Mouse (Mus musculus) liver, embryonic 12.5 days (tissue): ENCODE data around the gene H2-DMb1. TPM values are rescaled to one million over a fixed set of nuclear protein-coding genes. Genes with fewer than 3 reads are reported as not detected.
A peak's percentile ranks its signal among the peaks of the same experiment; 100 is the strongest.

Experiments
- ATAC-seq: fragments of 200-750 bp; cut with Nextera tagmentation; 2 replicates; pipeline ENCODE4 v1.8.0; 2017; ENCODE audit warnings: moderate number of reproducible peaks, mild to moderate bottlenecking, moderate library complexity
- H3K27ac ChIP-seq: fragments of 300-500 bp; sonication (generic); 2 replicates; pipeline ENCODE4 v1.5.1; 2016; ENCODE audit warnings: mild to moderate bottlenecking
- H3K27me3 ChIP-seq: fragments of 300-500 bp; sonication (generic); replicated peaks from 2 replicates; pipeline ENCODE4 v1.6.1; 2016; ENCODE audit warnings: mild to moderate bottlenecking, moderate library complexity
- H3K36me3 ChIP-seq: fragments of 300-500 bp; sonication (generic); 2 replicates; pipeline ENCODE4 v1.6.1; 2016; ENCODE audit warnings: mild to moderate bottlenecking, moderate library complexity
- H3K4me1 ChIP-seq: fragments of 300-500 bp; sonication (generic); 2 replicates; pipeline ENCODE4 v1.6.1; 2016
- H3K4me2 ChIP-seq: fragments of 300-500 bp; sonication (generic); 2 replicates; pipeline ENCODE4 v1.6.1; 2016; ENCODE audit warnings: mild to moderate bottlenecking, moderate library complexity
- H3K4me3 ChIP-seq: fragments of 300-500 bp; sonication (generic); 2 replicates; pipeline ENCODE4 v1.5.1; 2016; ENCODE audit warnings: mild to moderate bottlenecking, moderate library complexity
- H3K9ac ChIP-seq: fragments of 300-500 bp; sonication (generic); 2 replicates; pipeline ENCODE4 v1.6.1; 2016; ENCODE audit warnings: mild to moderate bottlenecking, moderate library complexity
- H3K9me3 ChIP-seq: fragments of 300-500 bp; sonication (generic); replicated peaks from 2 replicates; pipeline ENCODE4 v1.6.1; 2016; ENCODE audit warnings: mild to moderate bottlenecking, moderate library complexity
- WGBS: fragments of 180-500 bp; shearing (Covaris S2); methylation state at CpG from one replicate; pipeline ENCODE4 v1.1.7; 2016; ENCODE audit not compliant: insufficient replicate concordance; 5-methylcytosine and 5-hydroxymethylcytosine counted together
- polyA plus RNA-seq: library from polyadenylated mRNA; unstranded; fragments of >200 nt; fragmentation: Nextera tagmentation; extraction: Ambion mirVana; gene quantifications from 2 replicates; pipeline ENCODE4 v1.2.1, GENCODE M21; 2016

H2-DMb1 gene
- polyA plus RNA-seq, 1 experiment from 2014 or later = 0.21 TPM

DNA sequence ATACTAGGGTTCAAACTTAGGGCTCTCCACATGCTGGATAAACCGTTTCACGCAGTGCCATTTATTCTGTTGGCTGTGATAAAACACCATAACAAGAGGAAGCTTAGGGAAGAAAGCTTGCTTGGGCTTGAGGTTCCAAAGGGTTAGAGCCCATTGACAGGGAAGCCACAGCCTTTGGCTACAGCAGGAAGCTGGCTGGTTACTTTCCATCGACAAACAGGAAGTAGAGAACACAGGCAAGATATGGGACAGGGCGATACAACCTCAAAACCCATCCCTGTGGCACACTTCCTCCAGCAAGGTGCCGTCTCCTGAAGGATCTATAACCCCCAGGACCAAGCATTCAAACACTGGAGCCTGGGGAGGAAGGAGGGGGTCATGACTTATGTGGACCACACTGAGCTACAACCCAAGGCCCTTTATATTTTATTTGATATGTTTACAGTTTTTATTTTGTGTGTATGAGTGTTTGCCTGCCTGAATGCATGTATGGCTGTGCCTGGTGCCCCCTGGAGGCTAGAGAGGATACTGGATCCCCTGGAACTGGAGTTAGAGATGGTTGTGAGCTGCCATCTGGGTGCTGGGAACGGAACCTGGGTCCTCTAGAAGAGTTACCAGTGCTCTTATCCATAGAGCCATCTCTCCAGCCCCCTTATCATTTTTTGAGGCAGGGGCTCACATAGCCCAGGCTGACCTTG, 12.3 kb downstream of the H2-DMb1 start:
- WGBS = 42% methylated on average over 6 of the region's 6 CpGs
- Histone ChIP-seq H3K27me3 (peaks cover 15% of the 10 kb centered on the region), H3K27ac (no peak overlapping the region), H3K36me3 (no peaks in the 10 kb centered on the region), H3K9ac (no peak overlapping the region), H3K4me1 (no peaks in the 10 kb centered on the region), H3K4me3 (no peak overlapping the region), H3K9me3 (0 out of 2 replicates have a peak, but pooled peaks cover 4% of the 10 kb centered on the region), H3K4me2 (no peak overlapping the region)
- ATAC-seq = no peak

DNA sequence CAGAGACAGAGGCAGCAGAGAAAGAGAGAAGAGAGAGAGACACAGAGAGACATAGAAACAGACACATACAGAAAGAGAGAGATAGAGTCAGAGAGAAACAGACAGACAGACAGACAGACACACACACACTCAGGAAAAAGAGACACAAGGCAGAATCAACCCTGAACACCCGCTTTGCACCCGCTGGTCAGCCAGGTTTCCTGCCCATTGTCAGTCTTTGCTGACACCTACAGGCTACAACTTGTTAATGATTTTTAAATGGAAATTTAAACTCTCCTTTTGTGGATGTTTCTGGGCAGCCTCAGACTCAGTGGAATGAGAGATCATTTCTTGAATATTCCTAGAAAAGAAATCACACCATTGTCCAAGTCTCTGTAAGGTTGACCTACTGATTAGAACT, 16.4 kb downstream of the H2-DMb1 start:
- H3K27me3 ChIP-seq = peaks cover 5% of the 10 kb centered on the region; the same call in 1 of the 2 replicates
- H3K9ac ChIP-seq = no peak overlapping the region
- no peak overlapping the region for H3K4me2 ChIP-seq
- peaks cover 6% of the 10 kb centered on the region for H3K9me3 ChIP-seq
- H3K27ac ChIP-seq = no peak overlapping the region
- no peak for ATAC-seq
- no peak overlapping the region for H3K4me3 ChIP-seq
- H3K4me1 ChIP-seq = no peaks in the 10 kb centered on the region
- WGBS = 0% methylated on average over 2 of the region's 2 CpGs
- H3K36me3 ChIP-seq = no peaks in the 10 kb centered on the region

DNA sequence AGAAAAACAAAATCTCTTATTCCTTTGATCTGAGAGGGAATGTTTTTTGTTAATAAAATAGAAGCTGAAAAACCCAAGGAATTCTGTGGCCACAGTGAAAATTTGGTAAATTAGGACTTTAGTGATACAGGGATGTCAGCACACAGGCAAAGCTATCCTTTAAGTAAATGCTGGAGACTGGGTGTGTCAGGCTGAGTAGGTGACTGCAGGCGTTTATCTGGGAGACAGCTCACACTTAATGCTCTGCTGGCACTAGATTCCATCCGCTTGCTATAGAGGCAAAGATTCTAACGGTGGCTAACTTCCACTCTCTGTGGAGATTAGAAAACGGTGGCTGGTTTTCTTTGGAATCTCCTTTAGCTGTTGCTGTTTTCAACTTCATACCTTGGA, 17.6 kb downstream of the H2-DMb1 start:
- Histone ChIP-seq H3K4me3 (no peak overlapping the region), H3K27ac (no peak overlapping the region), H3K9ac (no peak overlapping the region), H3K36me3 (no peaks in the 10 kb centered on the region), H3K9me3 (peaks cover 6% of the 10 kb centered on the region), H3K27me3 (peaks cover 9% of the 10 kb centered on the region; the same call in 1 of the 2 replicates), H3K4me2 (no peak overlapping the region), H3K4me1 (no peaks in the 10 kb centered on the region)
- WGBS = 8% methylated on average over 4 of the region's 4 CpGs
- no peak for ATAC-seq

DNA sequence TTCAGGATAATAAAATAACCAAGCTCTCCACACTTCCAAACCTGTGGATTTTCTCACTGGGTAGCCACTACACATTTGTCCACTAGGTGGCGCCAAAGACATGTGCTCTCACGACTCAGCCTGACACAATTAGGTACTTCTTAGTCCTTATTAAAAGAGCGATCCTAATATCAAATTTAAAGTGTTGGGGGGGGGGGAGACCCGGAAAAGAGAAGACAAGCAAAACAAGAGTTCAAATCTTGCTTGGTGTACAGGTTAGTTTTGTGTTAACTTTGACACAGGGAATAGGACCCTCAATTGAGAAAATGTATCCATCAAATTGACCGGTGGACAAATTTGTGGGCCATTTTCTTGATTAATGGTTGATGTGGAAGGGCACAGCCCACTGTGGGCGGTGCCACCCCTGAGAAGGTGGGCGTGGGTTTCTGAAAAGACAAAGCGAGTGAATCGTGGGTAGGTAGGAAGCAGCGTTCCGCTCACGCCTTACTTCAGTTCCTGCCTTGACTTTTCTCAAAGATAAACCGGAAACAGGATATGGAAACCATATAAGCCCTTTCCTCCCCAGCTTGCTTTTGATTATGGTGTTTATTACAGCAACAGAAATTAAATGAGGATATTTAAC, 18.1 kb downstream of the H2-DMb1 start:
- no peak for ATAC-seq
- H3K27me3 ChIP-seq = peaks cover 9% of the 10 kb centered on the region; the same call in 1 of the 2 replicates
- 0 out of 2 replicates have a peak overlapping the region, but pooled peaks have one; percentile 7 for H3K4me3 ChIP-seq
- no peak overlapping the region for H3K27ac ChIP-seq
- H3K9me3 ChIP-seq = peaks cover 6% of the 10 kb centered on the region
- WGBS = 23% methylated on average over 13 of the region's 13 CpGs
- H3K4me1 ChIP-seq = no peaks in the 10 kb centered on the region
- peak overlapping the region; percentile 35 for H3K4me2 ChIP-seq
- no peak overlapping the region for H3K9ac ChIP-seq
- H3K36me3 ChIP-seq = no peaks in the 10 kb centered on the region

DNA sequence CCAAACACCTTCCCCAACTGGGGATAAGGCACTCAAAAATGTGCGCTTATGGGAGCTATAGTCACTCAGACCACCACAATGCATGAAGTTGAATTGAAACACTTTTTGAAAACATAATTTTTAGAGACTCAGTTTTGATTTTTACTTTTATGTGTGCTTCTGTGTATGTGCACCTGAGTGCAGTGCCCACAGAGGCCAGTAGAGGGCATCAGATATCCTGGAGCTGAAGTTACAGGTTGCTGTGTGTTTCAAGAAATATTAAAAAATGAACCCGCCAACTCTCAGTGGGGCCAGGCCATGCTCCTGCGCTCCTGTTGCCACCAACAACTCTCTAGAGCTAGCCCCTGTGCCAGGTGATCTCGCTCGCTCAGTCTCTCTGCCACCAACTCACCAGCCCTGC, 19.7 kb downstream of the H2-DMb1 start:
- H3K4me2 ChIP-seq = no peak overlapping the region
- H3K4me1 ChIP-seq = no peaks in the 10 kb centered on the region
- no peaks in the 10 kb centered on the region for H3K36me3 ChIP-seq
- peaks cover 9% of the 10 kb centered on the region; the same call in 1 of the 2 replicates for H3K27me3 ChIP-seq
- no peak for ATAC-seq
- H3K4me3 ChIP-seq = no peak overlapping the region
- 85% methylated on average over 5 of the region's 5 CpGs for WGBS
- H3K9ac ChIP-seq = no peak overlapping the region
- no peak overlapping the region for H3K27ac ChIP-seq
- H3K9me3 ChIP-seq = peaks cover 15% of the 10 kb centered on the region

DNA sequence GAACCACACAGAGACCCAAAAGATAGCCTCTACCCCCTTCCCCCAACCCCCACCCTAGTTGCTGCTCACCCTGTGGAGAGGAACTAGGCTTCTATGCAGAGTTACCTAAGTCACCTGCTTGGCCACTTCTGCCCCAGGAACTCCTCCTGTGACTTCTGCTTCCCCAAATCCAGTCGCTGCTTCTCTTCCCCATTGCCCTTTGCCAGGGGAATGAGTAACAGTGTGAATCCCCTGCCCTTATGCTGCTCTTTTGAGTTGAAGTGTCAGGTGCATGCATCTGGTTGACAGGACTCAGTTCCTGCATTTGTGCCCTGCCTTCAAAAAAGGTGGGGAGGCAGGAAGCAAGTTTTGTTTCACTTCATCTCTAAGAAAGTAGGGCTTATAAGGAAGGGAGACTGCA, 21.2 kb downstream of the H2-DMb1 start:
- Histone ChIP-seq H3K9me3 (peaks cover 19% of the 10 kb centered on the region), H3K27me3 (peaks cover 9% of the 10 kb centered on the region; the same call in 1 of the 2 replicates), H3K9ac (no peak overlapping the region), H3K36me3 (no peaks in the 10 kb centered on the region), H3K27ac (no peak overlapping the region), H3K4me3 (no peak overlapping the region), H3K4me2 (no peak overlapping the region), H3K4me1 (no peaks in the 10 kb centered on the region)
- no peak for ATAC-seq
- WGBS = 35% methylated on average over 1 of the region's 1 CpGs

DNA sequence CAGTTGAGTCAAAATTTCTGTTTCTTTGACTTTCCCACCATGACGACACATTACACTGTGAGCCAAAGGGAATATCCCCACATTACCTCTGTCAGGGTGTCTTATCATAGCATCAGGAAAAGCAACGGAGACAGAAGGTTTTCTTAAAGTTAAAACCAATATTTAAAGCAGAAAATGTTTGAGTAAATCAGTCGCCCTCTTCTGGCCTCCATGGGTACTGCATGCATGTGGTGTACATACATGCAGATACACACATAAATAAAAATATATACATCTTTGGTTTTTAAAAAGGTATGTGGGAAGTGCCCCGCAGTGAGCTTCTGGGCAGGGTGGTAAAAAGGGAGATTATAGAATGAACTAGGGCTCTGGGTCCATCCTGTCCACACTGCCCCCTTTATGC, 24.3 kb downstream of the H2-DMb1 start:
- H3K4me3 ChIP-seq = no peak overlapping the region
- ATAC-seq = no peak
- H3K4me2 ChIP-seq = no peak overlapping the region
- H3K9me3 ChIP-seq = peaks cover 18% of the 10 kb centered on the region
- no peak overlapping the region for H3K9ac ChIP-seq
- H3K36me3 ChIP-seq = no peaks in the 10 kb centered on the region
- 0 out of 2 replicates have a peak, but pooled peaks cover 9% of the 10 kb centered on the region for H3K27me3 ChIP-seq
- H3K27ac ChIP-seq = no peak overlapping the region
- H3K4me1 ChIP-seq = no peaks in the 10 kb centered on the region
- 60% methylated on average over 4 of the region's 4 CpGs for WGBS

DNA sequence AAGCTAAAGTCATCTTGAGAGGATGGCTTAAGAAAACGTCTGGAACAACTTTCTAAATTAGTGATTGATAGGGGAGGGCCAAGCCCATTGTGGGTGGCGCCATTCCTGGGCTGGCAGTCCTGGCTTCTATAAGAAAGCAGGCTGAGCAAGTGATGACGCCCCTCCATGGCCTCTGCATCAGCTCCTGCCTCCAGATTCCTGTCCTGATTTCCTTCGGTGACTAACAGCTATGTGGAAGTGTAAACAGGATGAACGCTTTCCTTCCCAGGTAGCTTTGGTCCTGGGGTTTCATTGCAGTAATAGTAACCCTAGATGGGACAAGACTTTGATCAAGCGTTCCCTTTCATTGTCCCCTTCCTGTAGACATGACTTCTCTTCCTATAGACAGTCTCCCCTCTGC, 26.1 kb downstream of the H2-DMb1 start:
- 50% methylated on average over 6 of the region's 6 CpGs for WGBS

DNA sequence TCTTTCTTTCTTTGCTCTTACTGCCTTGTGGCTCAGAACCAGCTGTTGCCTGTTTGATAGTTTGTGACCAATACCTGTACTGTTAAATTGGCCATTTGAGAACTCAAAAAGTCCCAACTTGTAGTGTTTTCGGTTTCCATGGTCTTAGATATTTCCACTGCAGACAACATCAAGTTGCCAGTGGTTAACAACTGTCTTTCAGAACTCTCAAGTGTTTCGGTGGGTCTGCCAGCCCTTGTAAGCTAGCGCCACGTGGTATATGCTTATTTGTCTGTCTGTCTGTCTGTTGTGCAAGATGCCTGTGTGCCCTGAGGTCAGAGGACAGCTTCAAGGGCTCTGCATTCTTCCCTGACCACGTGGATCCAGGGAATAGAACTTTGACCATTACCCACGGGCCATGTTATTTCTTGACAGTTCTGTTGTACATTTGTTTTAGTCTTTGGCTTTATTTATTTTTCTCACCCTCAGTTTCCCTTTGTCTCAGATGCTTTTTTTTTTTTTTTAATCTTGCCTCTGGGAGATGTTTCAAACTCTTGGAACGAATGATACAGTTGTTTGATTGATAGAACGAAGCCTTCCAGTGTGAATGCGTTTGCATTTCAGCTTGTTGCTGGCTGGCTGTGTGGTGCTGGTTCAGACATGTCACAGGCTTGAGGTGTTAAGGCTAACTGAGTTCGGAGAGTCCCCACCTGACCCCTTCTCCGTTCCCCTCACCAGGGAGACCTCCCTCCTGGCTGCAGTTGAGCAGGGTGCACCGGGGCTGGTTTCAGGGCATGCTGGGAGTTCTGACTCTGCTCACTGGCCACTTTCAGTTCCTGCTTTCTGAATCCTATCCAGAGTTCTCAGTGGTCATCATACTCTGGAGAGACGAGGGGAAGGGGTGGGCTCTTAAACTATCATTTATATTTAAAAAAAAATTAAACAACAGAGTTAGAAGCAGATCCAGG, 27.3 kb downstream of the H2-DMb1 start:
- WGBS = 54% methylated on average over 13 of the region's 13 CpGs

More for the DNA sequence above, 26.1 kb downstream of the H2-DMb1 start:
- Histone ChIP-seq H3K9ac (no peak overlapping the region), H3K36me3 (no peaks in the 10 kb centered on the region), H3K4me3 (no peak overlapping the region), H3K4me1 (peaks cover 4% of the 10 kb centered on the region; the same call in 1 of the 2 replicates), H3K9me3 (peaks cover 13% of the 10 kb centered on the region; the same call in 1 of the 2 replicates), H3K27me3 (peaks cover 14% of the 10 kb centered on the region), H3K4me2 (no peak overlapping the region), H3K27ac (no peak overlapping the region)
- no peak for ATAC-seq

DNA sequence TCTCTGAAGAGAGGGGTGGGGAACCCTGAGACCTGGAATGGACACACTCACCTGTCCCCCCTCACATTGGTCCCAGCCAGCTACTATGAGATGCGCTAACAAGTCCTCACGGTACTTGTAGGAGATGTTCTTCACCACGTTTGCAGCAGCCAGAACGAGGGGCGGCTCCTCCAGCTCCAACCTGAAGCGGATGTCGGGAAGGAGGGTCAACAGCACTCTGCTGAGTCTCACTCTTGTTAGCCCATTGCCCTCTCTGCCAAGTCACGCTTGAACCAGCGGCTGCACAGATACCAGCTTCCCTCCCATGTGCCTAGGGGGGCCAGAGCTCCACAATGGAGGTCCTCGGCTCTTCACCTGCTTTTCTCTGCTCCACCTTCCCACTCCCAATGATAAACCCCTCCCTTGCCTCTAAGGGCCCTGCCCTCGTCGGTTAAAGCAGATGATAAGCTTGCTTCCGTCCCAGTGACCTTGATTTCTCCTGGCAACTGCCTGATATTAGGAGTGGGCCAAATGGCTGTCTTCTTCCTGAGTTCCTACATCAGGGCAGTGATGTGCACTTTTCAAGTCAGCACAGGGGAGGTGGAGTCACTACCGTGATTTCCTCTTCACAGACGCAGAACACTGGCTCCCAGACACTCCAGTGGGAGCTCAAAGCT, 30.8 kb downstream of the H2-DMb1 start:
- H3K4me1 ChIP-seq = peaks cover 25% of the 10 kb centered on the region
- 52% methylated on average over 15 of the region's 15 CpGs for WGBS
- H3K9ac ChIP-seq = no peak overlapping the region
- H3K4me2 ChIP-seq = no peak overlapping the region
- no peak overlapping the region for H3K27ac ChIP-seq
- no peaks in the 10 kb centered on the region for H3K9me3 ChIP-seq
- ATAC-seq = no peak
- H3K36me3 ChIP-seq = no peaks in the 10 kb centered on the region
- H3K4me3 ChIP-seq = no peak overlapping the region
- peaks cover 53% of the 10 kb centered on the region for H3K27me3 ChIP-seq

More for the DNA sequence above, 27.3 kb downstream of the H2-DMb1 start:
- Histone ChIP-seq H3K36me3 (no peaks in the 10 kb centered on the region), H3K27ac (no peak overlapping the region), H3K9ac (no peak overlapping the region), H3K4me2 (no peak overlapping the region), H3K27me3 (peaks cover 19% of the 10 kb centered on the region), H3K9me3 (peaks cover 13% of the 10 kb centered on the region; the same call in 1 of the 2 replicates), H3K4me3 (no peak overlapping the region), H3K4me1 (peaks cover 5% of the 10 kb centered on the region; the same call in 1 of the 2 replicates)
- ATAC-seq = no peak

DNA sequence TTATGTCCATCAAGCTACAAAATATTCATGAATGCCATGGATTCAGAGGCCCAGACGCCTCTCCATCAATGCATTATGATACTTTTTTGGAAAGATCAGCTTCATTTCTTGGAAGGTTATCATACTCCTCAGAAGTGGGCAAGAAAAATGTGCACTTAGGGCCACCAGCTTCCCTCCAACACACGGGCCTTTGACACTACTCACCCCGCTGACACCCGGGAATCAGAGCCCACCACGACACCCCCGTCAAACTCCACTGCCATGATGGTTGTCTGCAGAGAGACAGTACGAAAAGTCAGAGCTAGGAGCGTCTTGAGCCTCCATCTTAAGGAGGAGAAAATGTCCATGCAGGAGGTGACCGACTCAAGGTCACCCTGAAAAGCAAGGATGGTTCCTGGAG, 32.7 kb downstream of the H2-DMb1 start:
- no peaks in the 10 kb centered on the region for H3K36me3 ChIP-seq
- H3K9me3 ChIP-seq = no peaks in the 10 kb centered on the region
- H3K27me3 ChIP-seq = peaks cover 71% of the 10 kb centered on the region
- H3K27ac ChIP-seq = no peak overlapping the region
- H3K4me1 ChIP-seq = peaks cover 25% of the 10 kb centered on the region
- no peak for ATAC-seq
- 75% methylated on average over 9 of the region's 9 CpGs for WGBS
- H3K9ac ChIP-seq = no peak overlapping the region
- no peak overlapping the region for H3K4me3 ChIP-seq
- H3K4me2 ChIP-seq = no peak overlapping the region
